Mouse (Mus musculus): ENCODE measurements at regions not wholly inside any gene's neighbourhood (a gene's known extent, or its start where the extent isn't known, plus 50 kb on each side); places are given as distances from the start of the nearest gene placed in this dataset.
"Not testable (repeated sequence)": the region's sequence is repeated elsewhere in the genome, so short reads cannot be mapped to it uniquely, and the experiment has no call there.

GRCm38 (mm10) chr1:166901574-166901973, 99.6 kb upstream of the Fam78b start:
- no peak for DNase-seq

GRCm38 (mm10) chr1:166903417-166903816, 97.8 kb upstream of the Fam78b start:
- DNase-seq: no peak

- no peak for DNase-seq
Measured at GRCm38 (mm10) chr1:166908231-166908805, 92.9 kb upstream of the Fam78b start.

- DNase-seq: not testable (repeated sequence)
Measured at GRCm38 (mm10) chr1:166912195-166912594, 89.0 kb upstream of the Fam78b start.

GRCm38 (mm10) chr1:166922911-166923712, 78.1 kb upstream of the Fam78b start:
- no peak for DNase-seq

- no peak for DNase-seq
Measured at GRCm38 (mm10) chr1:166923713-166923975, 77.6 kb upstream of the Fam78b start.

- DNase-seq: no peak
Measured at GRCm38 (mm10) chr1:166924126-166924525, 77.1 kb upstream of the Fam78b start.

- DNase-seq: no peak
Measured at GRCm38 (mm10) chr1:166926078-166926477, 75.1 kb upstream of the Fam78b start.

- not testable (repeated sequence) for DNase-seq
Measured at GRCm38 (mm10) chr1:166939744-166940143, 61.5 kb upstream of the Fam78b start.

GRCm38 (mm10) chr1:166940146-166941076, 60.8 kb upstream of the Fam78b start:
- not testable (repeated sequence) for DNase-seq

GRCm38 (mm10) chr1:166942201-166942600, 59.0 kb upstream of the Fam78b start:
- no peak for DNase-seq

- no peak for DNase-seq
Measured at GRCm38 (mm10) chr1:166944540-166944939, 56.7 kb upstream of the Fam78b start.

- DNase-seq: no peak
Measured at GRCm38 (mm10) chr1:166947844-166948702, 53.1 kb upstream of the Fam78b start.
